Mouse (Mus musculus) hindbrain, embryonic 13.5 days (tissue): ENCODE results near the gene Frg2f1. TPM values are rescaled to one million over a fixed set of nuclear protein-coding genes. Genes with fewer than 3 reads are reported as not detected.
A peak's percentile ranks its signal among the peaks of the same experiment; 100 is the strongest.

Experiments used
- ATAC-seq: fragments of 200-750 bp; cut with Nextera tagmentation; 2 replicates; pipeline ENCODE4 v1.8.0; 2017; ENCODE audit warnings: moderate TSS enrichment; ENCODE audit not compliant: low FRiP score
- H3K27ac ChIP-seq: fragments of 300-500 bp; sonication (generic); 2 replicates; pipeline ENCODE4 v1.5.1; 2015; ENCODE audit warnings: inconsistent platforms, mild to moderate bottlenecking, moderate library complexity
- H3K27me3 ChIP-seq: fragments of 300-500 bp; sonication (generic); 2 replicates; pipeline ENCODE4 v1.6.1; 2015; ENCODE audit warnings: mild to moderate bottlenecking, inconsistent platforms
- H3K36me3 ChIP-seq: fragments of 300-500 bp; sonication (generic); 2 replicates; pipeline ENCODE4 v1.6.1; 2015; ENCODE audit warnings: mild to moderate bottlenecking, inconsistent platforms
- H3K4me1 ChIP-seq: fragments of 300-500 bp; sonication (generic); replicated peaks from 2 replicates; pipeline ENCODE4 v1.6.1; 2015; ENCODE audit warnings: inconsistent platforms
- H3K4me2 ChIP-seq: fragments of 300-500 bp; sonication (generic); 2 replicates; pipeline ENCODE4 v1.6.1; 2015; ENCODE audit warnings: inconsistent platforms, mild to moderate bottlenecking, moderate library complexity
- H3K4me3 ChIP-seq: fragments of 300-500 bp; sonication (generic); 2 replicates; pipeline ENCODE4 v1.5.1; 2015; ENCODE audit warnings: mild to moderate bottlenecking, inconsistent platforms
- H3K9ac ChIP-seq: fragments of 300-500 bp; sonication (generic); 2 replicates; pipeline ENCODE4 v1.6.1; 2015; ENCODE audit warnings: mild to moderate bottlenecking, inconsistent platforms
- H3K9me3 ChIP-seq: fragments of 300-500 bp; sonication (generic); 2 replicates; pipeline ENCODE4 v1.6.1; 2016; ENCODE audit warnings: inconsistent platforms
- WGBS: fragments of 180-500 bp; shearing (Covaris S2); methylation state at CpG from one replicate; pipeline ENCODE4 v1.1.7; 2015; 5-methylcytosine and 5-hydroxymethylcytosine counted together
- polyA plus RNA-seq: library from polyadenylated mRNA; unstranded; fragments of >200 nt; fragmentation: Nextera tagmentation; extraction: Ambion mirVana; gene quantifications from 2 replicates; pipeline ENCODE4 v1.2.1, GENCODE M21; 2015

The Frg2f1 gene
- polyA plus RNA-seq, 1 experiment from 2014 or later = 5.5 TPM

- Histone ChIP-seq H3K36me3 (no peaks in the 10 kb centered on the region), H3K9me3 (no peaks in the 10 kb centered on the region; the same call in 1 of the 2 replicates), H3K4me2 (peak overlapping the region; percentile 61; the same call in 1 of the 2 replicates), H3K4me1 (peaks cover 28% of the 10 kb centered on the region), H3K27me3 (peaks cover 18% of the 10 kb centered on the region), H3K9ac (no peak overlapping the region), H3K27ac (no peak overlapping the region), H3K4me3 (no peak overlapping the region)
- 82% methylated on average over 3 of the region's 3 CpGs for WGBS
- ATAC-seq = no peak
Observed at GRCm38 (mm10) chr4:119490806-119491205, 48.5 kb downstream of the Frg2f1 start.

- Histone ChIP-seq H3K4me3 (no peak overlapping the region), H3K36me3 (no peaks in the 10 kb centered on the region), H3K27me3 (peaks cover 11% of the 10 kb centered on the region), H3K27ac (0 out of 2 replicates have a peak overlapping the region, but pooled peaks have one; percentile 23), H3K4me1 (peaks cover 28% of the 10 kb centered on the region), H3K4me2 (no peak overlapping the region), H3K9me3 (no peaks in the 10 kb centered on the region; the same call in 1 of the 2 replicates), H3K9ac (no peak overlapping the region)
- WGBS = 67% methylated on average over 10 of the region's 10 CpGs
- no peak for ATAC-seq
Observed at GRCm38 (mm10) chr4:119489666-119490065, 49.7 kb downstream of the Frg2f1 start.

GRCm38 (mm10) chr4:119484882-119485281 is 54.4 kb downstream of the Frg2f1 start:
- ATAC-seq = no peak
- WGBS = 75% methylated on average over 7 of the region's 7 CpGs
- H3K9ac ChIP-seq = no peak overlapping the region
- H3K36me3 ChIP-seq = no peaks in the 10 kb centered on the region
- H3K4me2 ChIP-seq = no peak overlapping the region
- H3K4me1 ChIP-seq = peaks cover 12% of the 10 kb centered on the region
- H3K27me3 ChIP-seq = 0 out of 2 replicates have a peak, but pooled peaks cover 2% of the 10 kb centered on the region
- no peak overlapping the region for H3K4me3 ChIP-seq
- no peak overlapping the region for H3K27ac ChIP-seq
- no peaks in the 10 kb centered on the region for H3K9me3 ChIP-seq

- no peak overlapping the region for H3K9ac ChIP-seq
- H3K36me3 ChIP-seq = no peaks in the 10 kb centered on the region
- no peaks in the 10 kb centered on the region for H3K9me3 ChIP-seq
- H3K4me3 ChIP-seq = no peak overlapping the region
- H3K27ac ChIP-seq = no peak overlapping the region
- 0 out of 2 replicates have a peak, but pooled peaks cover 2% of the 10 kb centered on the region for H3K27me3 ChIP-seq
- no peaks in the 10 kb centered on the region for H3K4me1 ChIP-seq
- no peak overlapping the region for H3K4me2 ChIP-seq
- ATAC-seq = no peak
- 58% methylated on average over 9 of the region's 9 CpGs for WGBS
Observed at GRCm38 (mm10) chr4:119483051-119483450, 56.3 kb downstream of the Frg2f1 start.

Other genes with a start within 250 kb of the Frg2f1 start
- gene Ybx1, start 244.9 kb downstream of the Frg2f1 start, polyA plus RNA-seq = 817 and 857 TPM in 2 replicates
- 60.2 and 63.4 TPM in 2 replicates for gene Ppih, start 219.0 kb downstream of the Frg2f1 start, polyA plus RNA-seq
- 18.4 and 20.2 TPM in 2 replicates for gene Ccdc30, start 124.0 kb downstream of the Frg2f1 start, polyA plus RNA-seq
- 21.5 and 21.8 TPM in 2 replicates for gene Ppcs, start 117.1 kb downstream of the Frg2f1 start, polyA plus RNA-seq
- 0.40 and 0.44 TPM in 2 replicates for gene Zmynd12, start 116.7 kb downstream of the Frg2f1 start, polyA plus RNA-seq
- 19.9 and 21.0 TPM in 2 replicates for gene Rimkla, start 46.9 kb downstream of the Frg2f1 start, polyA plus RNA-seq
- 25.4 and 26.7 TPM in 2 replicates for gene Foxj3, start 2.5 kb downstream of the Frg2f1 start, polyA plus RNA-seq
- not detected in 2 replicates for gene Guca2a, start 98.2 kb upstream of the Frg2f1 start, polyA plus RNA-seq
- not detected in 2 replicates for gene Guca2b, start 119.4 kb upstream of the Frg2f1 start, polyA plus RNA-seq
- 9.1 and 12.8 TPM in 2 replicates for gene Hivep3, start 194.3 kb upstream of the Frg2f1 start, polyA plus RNA-seq